Mouse (Mus musculus): ENCODE data around the gene Rpgrip1.

The Rpgrip1 gene

GRCm38 (mm10) chr14:52197156-52197878 is 86.8 kb downstream of the Rpgrip1 start, which contains the start of gene Supt16:
Gene Supt16, minus strand, starts transcription at chr14:52197416.
- DNase-seq (ENCODE audit: low spot score) = peak; percentile 79

- no peak for DNase-seq (ENCODE audit: low spot score)
Measured at GRCm38 (mm10) chr14:52198141-52198540, 87.6 kb downstream of the Rpgrip1 start.

GRCm38 (mm10) chr14:52199412-52199811 is 88.9 kb downstream of the Rpgrip1 start:
- DNase-seq (ENCODE audit: low spot score) = no peak

Measured in urinary bladder, postnatal 14 days (tissue).